Mouse (Mus musculus) heart, embryonic 10.5 days (tissue): ENCODE measurements around the gene Ifi27. TPM values are rescaled to one million over a fixed set of nuclear protein-coding genes. Genes with fewer than 3 reads are reported as not detected.
"Not testable (repeated sequence)": the region's sequence is repeated elsewhere in the genome, so short reads cannot be mapped to it uniquely, and the experiment has no call there.

Experiments
- DNase-seq: peaks from one replicate; pipeline ENCODE4 v3.0.0-alpha.2; 2017; ENCODE audit warnings: low spot score
- H3K27ac ChIP-seq: fragments of 300-500 bp; sonication (generic); 2 replicates; pipeline ENCODE4 v1.5.1; 2016; ENCODE audit warnings: mild to moderate bottlenecking
- H3K27me3 ChIP-seq: fragments of 300-500 bp; sonication (generic); 2 replicates; pipeline ENCODE4 v1.6.1; 2016; ENCODE audit warnings: mild to moderate bottlenecking; ENCODE audit not compliant: poor library complexity, insufficient read depth, severe bottlenecking
- H3K36me3 ChIP-seq: fragments of 300-500 bp; sonication (generic); 2 replicates; pipeline ENCODE4 v1.6.1; 2016; ENCODE audit warnings: mild to moderate bottlenecking, moderate library complexity
- H3K4me1 ChIP-seq: fragments of 300-500 bp; sonication (generic); 2 replicates; pipeline ENCODE4 v1.6.1; 2016; ENCODE audit warnings: mild to moderate bottlenecking
- H3K4me3 ChIP-seq: fragments of 300-500 bp; sonication (generic); 2 replicates; pipeline ENCODE4 v1.5.1; 2016; ENCODE audit warnings: mild to moderate bottlenecking, moderate library complexity
- H3K9me3 ChIP-seq: fragments of 300-500 bp; sonication (generic); 2 replicates; pipeline ENCODE4 v1.6.1; 2016; ENCODE audit warnings: mild to moderate bottlenecking, moderate library complexity
- WGBS: fragments of 180-500 bp; shearing (Covaris S2); methylation state at CpG from one replicate; pipeline ENCODE4 v1.1.7; 2016; 5-methylcytosine and 5-hydroxymethylcytosine counted together
- polyA plus RNA-seq: library from polyadenylated mRNA; unstranded; fragments of >200 nt; fragmentation: Nextera tagmentation; extraction: Ambion mirVana; gene quantifications from 2 replicates; pipeline ENCODE4 v1.2.1, GENCODE M21; 2016

The Ifi27 gene
- polyA plus RNA-seq, 1 experiment from 2014 or later: 2.4 TPM

DNA sequence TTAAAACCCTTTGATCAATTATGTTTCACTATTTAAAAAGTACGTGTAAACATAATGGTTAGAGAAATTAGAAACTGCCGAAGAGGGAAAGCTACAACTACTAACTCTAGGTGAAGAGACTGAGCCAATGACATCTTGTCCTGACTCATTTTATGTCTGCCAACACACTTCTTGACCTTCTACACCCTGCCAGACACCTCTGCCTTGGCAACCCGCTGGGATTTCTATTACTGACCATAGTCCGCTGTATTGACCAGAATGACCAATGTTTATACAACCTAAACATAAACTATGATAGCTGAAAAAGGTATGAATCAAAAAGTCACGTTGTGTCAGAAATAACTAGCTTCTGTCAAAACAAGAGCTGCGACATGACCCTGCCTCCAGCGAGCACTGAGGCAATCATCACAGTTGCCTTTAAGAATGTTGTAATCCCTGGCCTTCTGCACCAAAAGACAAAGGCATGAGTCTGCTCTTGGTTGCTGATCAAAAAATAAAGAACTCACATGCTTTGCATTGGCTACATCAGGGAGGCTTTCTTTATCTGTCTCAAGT lies 43.5 kb downstream of the Ifi27 start:
- Histone ChIP-seq H3K4me1 (no peaks in the 10 kb centered on the region), H3K27me3 (no peaks in the 10 kb centered on the region), H3K36me3 (no peaks in the 10 kb centered on the region), H3K9me3 (no peaks in the 10 kb centered on the region), H3K4me3 (no peak overlapping the region), H3K27ac (no peak overlapping the region)
- WGBS: 74% methylated on average over 7 of the region's 7 CpGs
- DNase-seq: no peak

DNA sequence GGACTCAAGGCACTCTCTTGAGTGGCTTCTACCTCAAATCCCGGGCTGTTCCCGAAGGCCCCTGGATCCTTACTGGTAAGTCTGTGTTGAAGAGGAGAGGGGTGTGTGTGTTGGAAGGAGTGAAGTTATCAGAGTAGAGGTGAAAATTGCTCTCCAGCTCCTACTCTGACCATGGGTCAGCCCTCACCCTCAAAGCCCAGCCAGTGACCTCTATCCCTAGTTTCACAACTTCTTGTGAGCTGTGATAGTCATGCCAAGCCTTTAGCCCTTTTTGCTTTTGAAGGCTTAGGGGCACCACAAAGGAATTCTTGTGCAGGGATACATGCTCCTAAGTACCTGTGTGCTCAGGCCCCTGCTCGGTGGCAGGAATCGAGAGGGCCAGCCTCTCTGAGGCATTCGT lies 47.7 kb downstream of the Ifi27 start:
- Histone ChIP-seq H3K27ac (no peak overlapping the region), H3K27me3 (no peaks in the 10 kb centered on the region), H3K4me1 (no peaks in the 10 kb centered on the region), H3K36me3 (no peaks in the 10 kb centered on the region), H3K4me3 (no peak overlapping the region), H3K9me3 (no peaks in the 10 kb centered on the region)
- no peak for DNase-seq
- WGBS: 68% methylated on average over 5 of the region's 5 CpGs

DNA sequence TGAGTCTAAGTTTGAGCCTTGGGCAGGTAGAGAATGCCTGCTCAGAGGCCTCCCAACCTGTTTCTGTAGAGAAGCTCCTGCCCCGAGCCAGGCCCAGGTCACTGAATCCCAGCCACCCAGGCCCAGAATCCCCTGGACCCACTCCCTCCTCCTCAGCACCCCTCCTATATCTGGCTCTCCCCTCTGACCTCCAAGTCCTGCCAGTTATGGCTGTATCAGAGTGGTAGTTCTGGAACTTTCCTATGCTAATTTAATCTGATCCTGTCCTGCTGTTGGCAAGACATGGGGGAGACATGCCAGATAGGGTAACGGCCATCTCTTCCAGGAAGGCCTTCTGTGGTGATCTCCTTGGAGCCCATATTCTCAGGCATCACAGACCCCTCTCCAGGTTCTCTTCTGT lies 48.8 kb downstream of the Ifi27 start:
- WGBS: 68% methylated on average over 2 of the region's 2 CpGs

DNA sequence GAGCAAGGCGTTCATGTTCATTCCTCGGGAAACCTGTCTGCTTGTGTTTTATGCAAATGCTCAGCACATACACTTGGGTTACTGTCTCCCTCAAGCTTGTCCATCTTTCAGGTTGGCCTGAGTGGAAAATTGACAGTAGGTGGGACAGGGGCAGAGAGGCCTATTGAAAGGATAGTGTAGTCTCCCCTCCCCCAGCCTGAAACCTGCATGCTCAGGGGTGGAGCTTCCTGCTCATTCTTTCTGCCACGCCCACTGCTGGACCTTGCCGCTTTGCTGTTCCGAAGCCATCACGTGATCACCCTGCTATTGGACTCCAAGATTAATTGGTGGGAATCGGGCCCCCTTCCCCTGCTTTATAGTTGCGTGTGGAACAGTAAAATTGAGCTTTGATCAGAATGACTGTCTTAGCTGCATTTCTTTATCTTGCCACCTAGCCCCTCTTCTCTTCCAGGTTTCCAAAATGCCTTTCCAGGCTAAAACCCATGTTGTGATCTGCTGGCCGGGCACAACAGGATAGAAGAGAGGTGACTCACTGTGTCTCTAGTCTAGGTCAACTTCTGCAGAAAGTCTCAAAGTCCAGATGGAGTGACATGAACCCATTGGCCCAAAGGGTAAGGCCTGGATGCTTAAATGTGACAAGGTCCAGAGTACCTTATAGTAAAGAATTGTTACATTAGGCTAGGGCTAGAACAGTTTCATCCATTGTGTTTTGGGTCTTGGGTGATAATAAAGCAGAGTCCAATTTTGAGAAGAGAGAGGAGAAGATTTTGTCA lies 50.4 kb downstream of the Ifi27 start:
- H3K9me3 ChIP-seq, H3K27ac ChIP-seq, H3K4me1 ChIP-seq, H3K4me3 ChIP-seq, H3K36me3 ChIP-seq, H3K27me3 ChIP-seq, DNase-seq: not testable (repeated sequence)
- 63% methylated on average over 9 of the region's 9 CpGs for WGBS

More for the DNA sequence above, 48.8 kb downstream of the Ifi27 start:
- H3K9me3 ChIP-seq: no peaks in the 10 kb centered on the region
- DNase-seq: no peak
- no peak overlapping the region for H3K27ac ChIP-seq
- H3K4me1 ChIP-seq: no peaks in the 10 kb centered on the region
- H3K4me3 ChIP-seq: no peak overlapping the region
- H3K36me3 ChIP-seq: no peaks in the 10 kb centered on the region
- H3K27me3 ChIP-seq: no peaks in the 10 kb centered on the region

GRCm38 (mm10) chr12:103486726-103487125 lies 52.7 kb downstream of the Ifi27 start:
- no peak overlapping the region for H3K27ac ChIP-seq
- H3K4me1 ChIP-seq: no peaks in the 10 kb centered on the region
- DNase-seq: no peak
- H3K36me3 ChIP-seq: no peaks in the 10 kb centered on the region
- no peaks in the 10 kb centered on the region for H3K27me3 ChIP-seq
- no peaks in the 10 kb centered on the region for H3K9me3 ChIP-seq
- WGBS: 85% methylated on average over 1 of the region's 1 CpGs
- H3K4me3 ChIP-seq: no peak overlapping the region

- Histone ChIP-seq H3K27me3 (no peaks in the 10 kb centered on the region), H3K9me3 (no peaks in the 10 kb centered on the region), H3K4me1 (no peaks in the 10 kb centered on the region), H3K27ac (no peak overlapping the region), H3K36me3 (no peaks in the 10 kb centered on the region), H3K4me3 (no peak overlapping the region)
- DNase-seq: no peak
- WGBS: 48% methylated on average over 4 of the region's 4 CpGs
These were observed 53.3 kb downstream of the Ifi27 start for GRCm38 (mm10) chr12:103487276-103487675.

DNA sequence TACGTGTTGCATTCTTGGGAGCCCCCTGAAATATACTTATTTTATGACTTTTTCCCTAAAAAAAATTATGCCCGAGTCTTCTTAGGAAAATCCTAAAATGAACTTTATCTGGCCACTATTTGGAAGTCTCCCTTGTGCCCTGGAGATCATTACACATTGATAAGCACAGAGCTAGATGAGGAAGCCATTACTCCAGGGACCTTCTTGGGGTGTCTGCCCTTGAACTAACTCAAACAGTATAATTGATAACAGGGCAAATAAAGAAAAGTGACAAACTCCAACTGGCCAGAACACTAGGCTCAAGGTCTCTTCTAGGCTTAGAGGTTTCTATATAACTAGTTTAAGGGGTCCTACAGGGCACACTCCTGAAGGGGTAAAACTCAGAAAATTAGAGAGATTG lies 53.7 kb downstream of the Ifi27 start:
- no peaks in the 10 kb centered on the region for H3K27me3 ChIP-seq
- H3K4me1 ChIP-seq: no peaks in the 10 kb centered on the region
- 64% methylated on average over 2 of the region's 2 CpGs for WGBS
- DNase-seq: no peak
- no peaks in the 10 kb centered on the region for H3K9me3 ChIP-seq
- H3K27ac ChIP-seq: no peak overlapping the region
- H3K4me3 ChIP-seq: no peak overlapping the region
- H3K36me3 ChIP-seq: no peaks in the 10 kb centered on the region

Other genes with a start within 250 kb of the Ifi27 start
- 0.32 and 0.60 TPM in 2 replicates for gene Prima1, start 192.1 kb upstream of the Ifi27 start, polyA plus RNA-seq
- not detected in 2 replicates for gene Fam181a, start 123.2 kb upstream of the Ifi27 start, polyA plus RNA-seq
- gene Asb2, start 78.2 kb upstream of the Ifi27 start, polyA plus RNA-seq: 152 and 312 TPM in 2 replicates
- gene Otub2, start 45.5 kb upstream of the Ifi27 start, polyA plus RNA-seq: 22.5 and 26.0 TPM in 2 replicates
- 0.53 and 0.62 TPM in 2 replicates for gene 9330161L09Rik, start 26.4 kb upstream of the Ifi27 start, polyA plus RNA-seq
- gene Ddx24, start 8.4 kb upstream of the Ifi27 start, polyA plus RNA-seq: 68.4 and 77.5 TPM in 2 replicates
- 0.71 and 0.98 TPM in 2 replicates for gene Ifi27l2a, start 9.5 kb downstream of the Ifi27 start, polyA plus RNA-seq
- 0.17 and 0.20 TPM in 2 replicates for gene Ifi27l2b, start 23.0 kb downstream of the Ifi27 start, polyA plus RNA-seq
- gene Ppp4r4, start 98.1 kb downstream of the Ifi27 start, polyA plus RNA-seq: 0.17 and 1.6 TPM in 2 replicates
- 0.16 and 3.4 TPM in 2 replicates for gene Serpina10, start 197.2 kb downstream of the Ifi27 start, polyA plus RNA-seq
- gene Serpina6, start 223.0 kb downstream of the Ifi27 start, polyA plus RNA-seq: 2.7 and 78.7 TPM in 2 replicates
- not detected in 2 replicates for gene Serpina16, start 241.9 kb downstream of the Ifi27 start, polyA plus RNA-seq